Comparison of ENCODE assay signal across 16 mouse cellular contexts in the genomic region with DNA sequence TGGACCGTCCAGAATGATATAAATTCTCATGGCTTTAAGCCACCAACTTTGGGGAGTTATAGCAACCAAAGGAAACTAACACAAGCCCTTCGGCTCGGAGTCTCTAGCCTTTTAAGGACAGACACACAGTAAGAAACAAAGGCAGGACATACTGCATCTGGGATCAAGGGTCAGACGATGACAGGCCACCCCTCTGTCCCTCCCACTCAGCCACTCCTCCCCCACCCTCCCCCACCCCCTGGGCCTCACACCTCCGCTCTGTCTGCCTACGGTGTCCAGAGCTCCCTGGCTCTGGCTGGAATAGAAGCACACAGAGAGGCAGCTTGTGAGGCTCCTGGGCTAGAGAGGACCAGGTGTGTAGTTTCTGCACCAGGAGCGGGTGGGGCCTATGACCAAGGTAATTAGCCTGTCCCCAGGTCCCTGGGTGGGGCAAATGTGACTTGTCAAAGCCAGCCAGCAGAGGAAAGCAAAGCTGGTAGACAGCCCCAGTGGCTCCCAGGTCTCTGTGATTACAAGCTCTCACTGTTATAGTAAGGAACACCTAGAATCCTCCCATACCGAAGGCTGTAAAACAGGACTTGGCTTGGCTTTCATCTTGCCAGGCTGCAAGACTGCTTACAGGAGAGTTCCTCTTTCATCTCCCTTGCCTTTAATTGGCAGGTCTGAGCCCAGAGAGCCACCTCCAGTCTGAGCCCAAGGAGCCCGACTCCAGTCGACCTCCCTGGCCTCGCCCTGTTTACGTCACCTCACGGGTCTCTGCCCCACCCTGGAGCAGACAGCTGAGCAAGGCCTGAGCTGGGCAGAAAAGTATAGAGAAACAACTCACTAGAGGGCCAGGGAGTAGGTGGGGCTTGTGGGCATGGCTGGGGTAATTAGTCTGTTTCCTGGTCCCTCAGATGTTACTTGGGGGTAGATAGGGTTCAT. TPM values are rescaled to one million over a fixed set of nuclear protein-coding genes. Genes with fewer than 3 reads are reported as not detected.
DNase-seq lines count a peak whose midpoint lies in the region; ATAC-seq and TF ChIP-seq lines count a peak whose summit lies in the region.
"Had no signal": no experiment of that assay in that cellular context is flagged by ENCODE, and none has a peak within 500 bp of the region (broad histone marks: within the 10 kb centered on the region; RNA-seq: fewer than 3 reads in every experiment).

No protein-coding gene starts in this region.

- DNase-seq in heart, embryonic 10.5 days (ENCODE audit: low spot score), result no peak
- no peak for DNase-seq in heart, adult 9 months (ENCODE audit: low spot score in 2 of 2)
- peak; percentile 42 for DNase-seq in lung, postnatal 0 days (ENCODE audit: low spot score)
- no peak for DNase-seq in lung, postnatal 4 days
- DNase-seq in stomach, postnatal 0 days (ENCODE audit: low spot score), result peak; percentile 75
- no peak for DNase-seq in left cerebral cortex, adult 2 months (ENCODE audit: extremely low spot score in 1 of 2, low spot score in 2 of 2)
- no peak for DNase-seq in right cerebral cortex, postnatal 10 days (ENCODE audit: low spot score in 2 of 2)
- DNase-seq: adrenal gland, postnatal 36 days; B cell, adult 2 months; lung, postnatal 14 days; right cerebral cortex, postnatal 14 days; thymus, postnatal 36 days had no signal

- no peaks in the 10 kb centered on the region for H3K27me3 ChIP-seq in heart, embryonic 10.5 days (ENCODE audit: insufficient read depth, poor library complexity, severe bottlenecking)
- no peaks in the 10 kb centered on the region for H3K27me3 ChIP-seq in lung, postnatal 0 days (replicated peaks; ENCODE audit: insufficient read depth, low read length)
- H3K27me3 ChIP-seq in limb, embryonic 12.5 days, result no peaks in the 10 kb centered on the region
- H3K27me3 ChIP-seq in stomach, postnatal 0 days (ENCODE audit: control insufficient read depth, insufficient read depth, low read length), result no peaks in the 10 kb centered on the region
- H3K27me3 ChIP-seq: heart, embryonic 15.5 days had no signal

- peak overlapping the region; percentile 65 for H3K27ac ChIP-seq in heart, embryonic 10.5 days
- no peak overlapping the region for H3K27ac ChIP-seq in lung, postnatal 0 days (ENCODE audit: low read length)
- H3K27ac ChIP-seq in limb, embryonic 12.5 days, result peak overlapping the region; percentile 25; the same call in 1 of the 2 replicates
- peak overlapping the region; percentile 81 for H3K27ac ChIP-seq in stomach, postnatal 0 days (replicated peaks)
- H3K27ac ChIP-seq in left cerebral cortex, adult 2 months, result no peak overlapping the region; the same call in 1 of the 2 replicates
- H3K27ac ChIP-seq: forebrain, embryonic 10.5 days; heart, embryonic 15.5 days had no signal

- H3K9me3 ChIP-seq in heart, embryonic 10.5 days, result no peaks in the 10 kb centered on the region
- H3K9me3 ChIP-seq in lung, postnatal 0 days (ENCODE audit: low read length), result no peaks in the 10 kb centered on the region
- H3K9me3 ChIP-seq in limb, embryonic 12.5 days, result no peaks in the 10 kb centered on the region
- no peaks in the 10 kb centered on the region for H3K9me3 ChIP-seq in stomach, postnatal 0 days (ENCODE audit: control insufficient read depth, low read length)
- H3K9me3 ChIP-seq: forebrain, embryonic 10.5 days; heart, embryonic 15.5 days had no signal

- no peaks in the 10 kb centered on the region for H3K36me3 ChIP-seq in heart, embryonic 10.5 days
- no peaks in the 10 kb centered on the region for H3K36me3 ChIP-seq in lung, postnatal 0 days (ENCODE audit: insufficient read depth, low read length)
- no peaks in the 10 kb centered on the region for H3K36me3 ChIP-seq in limb, embryonic 12.5 days
- no peaks in the 10 kb centered on the region for H3K36me3 ChIP-seq in stomach, postnatal 0 days (ENCODE audit: control insufficient read depth, insufficient read depth, low read length)
- H3K36me3 ChIP-seq: forebrain, embryonic 10.5 days; heart, embryonic 15.5 days had no signal

- intact Hi-C loops in left cerebral cortex, adult 2 months (cut with DNase I), result no loop called here

- no peak for TF ChIP-seq CTCF in lung, postnatal 0 days (IDR thresholded peaks at IDR 0.05)
- TF ChIP-seq CTCF in stomach, postnatal 0 days (IDR thresholded peaks at IDR 0.05; ENCODE audit: low read depth), result no peak
- no peak for TF ChIP-seq CTCF in left cerebral cortex, adult 2 months (IDR thresholded peaks at IDR 0.05)

- TF ChIP-seq EP300 in lung, postnatal 0 days (IDR thresholded peaks at IDR 0.05), result no peak
- TF ChIP-seq EP300 in stomach, postnatal 0 days (optimal IDR thresholded peaks at IDR 0.05), result no peak

- peak; percentile 63 for ATAC-seq in lung, postnatal 0 days
- no peak for ATAC-seq in limb, embryonic 12.5 days (ENCODE audit: insufficient number of reproducible peaks, insufficient read depth, low FRiP score, low TSS enrichment, low read depth)
- ATAC-seq in stomach, postnatal 0 days (ENCODE audit: low FRiP score, low TSS enrichment), result peak; percentile 86

- H3K4me3 ChIP-seq in heart, embryonic 10.5 days, result no peak overlapping the region
- H3K4me3 ChIP-seq in lung, postnatal 0 days (ENCODE audit: low read depth, low read length), result no peak overlapping the region
- no peak overlapping the region for H3K4me3 ChIP-seq in limb, embryonic 12.5 days (replicated peaks)
- no peak overlapping the region for H3K4me3 ChIP-seq in stomach, postnatal 0 days (ENCODE audit: low read depth, low read length)
- no peak overlapping the region for H3K4me3 ChIP-seq in left cerebral cortex, adult 2 months
- H3K4me3 ChIP-seq: forebrain, embryonic 10.5 days; heart, embryonic 15.5 days had no signal

- no peak overlapping the region for H3K9ac ChIP-seq in lung, postnatal 0 days (replicated peaks; ENCODE audit: low read depth)
- H3K9ac ChIP-seq in limb, embryonic 12.5 days (replicated peaks), result no peak overlapping the region
- H3K9ac ChIP-seq in stomach, postnatal 0 days (ENCODE audit: low read length), result no peak overlapping the region
- H3K9ac ChIP-seq: heart, embryonic 15.5 days had no signal

- 47% methylated on average over 13 of the region's 13 CpGs for WGBS in heart, embryonic 10.5 days
- 45% methylated on average over 13 of the region's 13 CpGs for WGBS in lung, postnatal 0 days
- WGBS in limb, embryonic 12.5 days, result 27% methylated on average over 13 of the region's 13 CpGs
- WGBS in stomach, postnatal 0 days, result 40% methylated on average over 13 of the region's 13 CpGs

- H3K4me1 ChIP-seq in heart, embryonic 10.5 days, result peaks cover 57% of the 10 kb centered on the region
- no peaks in the 10 kb centered on the region for H3K4me1 ChIP-seq in lung, postnatal 0 days (ENCODE audit: insufficient read depth, low read depth, low read length)
- H3K4me1 ChIP-seq in limb, embryonic 12.5 days (replicated peaks), result peaks cover 50% of the 10 kb centered on the region
- H3K4me1 ChIP-seq in stomach, postnatal 0 days (replicated peaks; ENCODE audit: control insufficient read depth, insufficient read depth), result no peaks in the 10 kb centered on the region

- no peak overlapping the region for H3K4me2 ChIP-seq in lung, postnatal 0 days (replicated peaks; ENCODE audit: low read depth, low read length)
- no peak overlapping the region for H3K4me2 ChIP-seq in limb, embryonic 12.5 days
- no peak overlapping the region; the same call in 1 of the 2 replicates for H3K4me2 ChIP-seq in stomach, postnatal 0 days (replicated peaks; ENCODE audit: low read depth)
- H3K4me2 ChIP-seq: heart, embryonic 15.5 days had no signal

RNA-seq across cellular contexts. Expression of a gene that starts 28.9 kb away (rescaled TPM):
- polyA plus RNA-seq in heart, embryonic 10.5 days (2016; fragmentation: Nextera tagmentation; extraction: Ambion mirVana), result 59.8 and 101 TPM in 2 replicates
- polyA plus RNA-seq in lung, postnatal 0 days (2015; fragmentation: Nextera tagmentation; extraction: Ambion mirVana), result 82.5 and 88.3 TPM in 2 replicates
- 13.3 and 14.1 TPM in 2 replicates for polyA plus RNA-seq in limb, embryonic 12.5 days (2016; fragmentation: Nextera tagmentation; extraction: Ambion mirVana)
- 39.1 and 40.0 TPM in 2 replicates for polyA plus RNA-seq in stomach, postnatal 0 days (2015; fragmentation: Nextera tagmentation; extraction: Ambion mirVana)
- 100 to 1,000 TPM; 164 to 198 TPM for total RNA-seq in left cerebral cortex, adult 2 months (2021)
- total RNA-seq: neutrophil, adult 5-6 weeks had no signal

RNA-seq across cellular contexts. Expression of a gene that starts 37.9 kb away (rescaled TPM):
- polyA plus RNA-seq in heart, embryonic 10.5 days (2016; fragmentation: Nextera tagmentation; extraction: Ambion mirVana), result 77.8 and 153 TPM in 2 replicates
- polyA plus RNA-seq in lung, postnatal 0 days (2015; fragmentation: Nextera tagmentation; extraction: Ambion mirVana), result 19.7 and 21.5 TPM in 2 replicates
- 2.4 and 3.2 TPM in 2 replicates for polyA plus RNA-seq in limb, embryonic 12.5 days (2016; fragmentation: Nextera tagmentation; extraction: Ambion mirVana)
- 8.4 and 8.8 TPM in 2 replicates for polyA plus RNA-seq in stomach, postnatal 0 days (2015; fragmentation: Nextera tagmentation; extraction: Ambion mirVana)
- 100 to 1,000 TPM; 652 to 703 TPM for total RNA-seq in left cerebral cortex, adult 2 months (2021)

Comparison
In these comparisons a context has a peak if more than half of its experiments do, and no peak if none do; other contexts are left out.
1. DNase-seq: peak in lung, postnatal 0 days (single experiment) and stomach, postnatal 0 days (single experiment); none in heart, embryonic 10.5 days (single experiment), heart, adult 9 months (0 of 2), lung, postnatal 4 days (0 of 2), left cerebral cortex, adult 2 months (0 of 2) and right cerebral cortex, postnatal 10 days (0 of 2).
2. H3K27ac ChIP-seq: peak in heart, embryonic 10.5 days (single experiment), limb, embryonic 12.5 days (single experiment) and stomach, postnatal 0 days (single experiment); none in lung, postnatal 0 days (single experiment) and left cerebral cortex, adult 2 months (single experiment).